17 mouse cellular contexts compared by ENCODE assay signal in genomic region chr9:123503171-123503834, GRCm38 (mm10). TPM values are rescaled to one million over a fixed set of nuclear protein-coding genes. Genes with fewer than 3 reads are reported as not detected.
DNase-seq lines count a peak whose midpoint lies in the region; ATAC-seq and TF ChIP-seq lines count a peak whose summit lies in the region.
"Had no signal": no experiment of that assay in that cellular context is flagged by ENCODE, and none has a peak within 500 bp of the region (broad histone marks: within the 10 kb centered on the region; RNA-seq: fewer than 3 reads in every experiment).

No protein-coding gene starts in this region.

- peaks cover 27% of the 10 kb centered on the region for H3K36me3 ChIP-seq in embryonic facial prominence, embryonic 13.5 days
- peaks cover 47% of the 10 kb centered on the region for H3K36me3 ChIP-seq in embryonic facial prominence, embryonic 10.5 days (replicated peaks)
- no peaks in the 10 kb centered on the region for H3K36me3 ChIP-seq in neural tube, embryonic 15.5 days

- intact Hi-C loops in left cerebral cortex, adult 2 months (cut with DNase I) = loop anchor here (2.0 to 5.0 kb wide), 4 partner anchors 25 to 286 kb away; partner anchors contain the start of genes Cdcp1 and Limd1
- intact Hi-C loops in left cerebral cortex, postnatal 4 days (cut with DNase I) = no loop called here

- no peak for ATAC-seq in embryonic facial prominence, embryonic 13.5 days (ENCODE audit: insufficient number of reproducible peaks, insufficient read depth, low FRiP score, low TSS enrichment, low read depth)
- ATAC-seq in neural tube, embryonic 15.5 days (ENCODE audit: low FRiP score) = no peak

- 0 out of 2 replicates have a peak overlapping the region, but pooled peaks have one; percentile 23 for H3K9ac ChIP-seq in embryonic facial prominence, embryonic 13.5 days
- H3K9ac ChIP-seq in neural tube, embryonic 15.5 days (replicated peaks) = no peak overlapping the region
- H3K9ac ChIP-seq: heart, embryonic 15.5 days; limb, embryonic 12.5 days; lung, embryonic 14.5 days; neural tube, embryonic 12.5 days had no signal

- H3K9me3 ChIP-seq in embryonic facial prominence, embryonic 13.5 days = no peaks in the 10 kb centered on the region
- no peaks in the 10 kb centered on the region for H3K9me3 ChIP-seq in embryonic facial prominence, embryonic 10.5 days
- no peaks in the 10 kb centered on the region for H3K9me3 ChIP-seq in neural tube, embryonic 15.5 days (replicated peaks)
- H3K9me3 ChIP-seq: heart, embryonic 15.5 days; limb, embryonic 12.5 days; neural tube, embryonic 12.5 days had no signal

- TF ChIP-seq CTCF in left cerebral cortex, adult 2 months (IDR thresholded peaks at IDR 0.05) = no peak

- no peak for DNase-seq in embryonic facial prominence, embryonic 10.5 days (ENCODE audit: low spot score)
- DNase-seq in left cerebral cortex, adult 2 months (ENCODE audit: extremely low spot score in 1 of 2, low spot score in 2 of 2) = peak in 1 of 2 experiments; percentile 46
- no peak for DNase-seq in left cerebral cortex, postnatal 4 days
- peak; percentile 71 for DNase-seq in frontal cortex, adult 2 months (ENCODE audit: extremely low spot score in 1 of 2, low spot score in 1 of 2)
- peak; percentile 64 to 77 for DNase-seq in right cerebral cortex, postnatal 10 days (ENCODE audit: low spot score in 2 of 2)
- DNase-seq in kidney, postnatal 10 days = no peak
- DNase-seq: cerebellum, postnatal 36 days; gastrocnemius, postnatal 25 days; kidney, postnatal 14 days; lung, embryonic 14.5 days had no signal

- no peak overlapping the region for H3K27ac ChIP-seq in embryonic facial prominence, embryonic 13.5 days
- no peak overlapping the region for H3K27ac ChIP-seq in embryonic facial prominence, embryonic 10.5 days (replicated peaks)
- peak overlapping the region; percentile 74 for H3K27ac ChIP-seq in left cerebral cortex, adult 2 months
- no peak overlapping the region for H3K27ac ChIP-seq in neural tube, embryonic 15.5 days (replicated peaks)
- H3K27ac ChIP-seq: heart, embryonic 15.5 days; limb, embryonic 12.5 days; neural tube, embryonic 12.5 days had no signal

- no peaks in the 10 kb centered on the region for H3K27me3 ChIP-seq in embryonic facial prominence, embryonic 13.5 days
- no peaks in the 10 kb centered on the region for H3K27me3 ChIP-seq in embryonic facial prominence, embryonic 10.5 days (replicated peaks; ENCODE audit: low read depth, poor library complexity, severe bottlenecking)
- H3K27me3 ChIP-seq in neural tube, embryonic 15.5 days (replicated peaks) = no peaks in the 10 kb centered on the region
- H3K27me3 ChIP-seq: heart, embryonic 15.5 days; limb, embryonic 12.5 days; neural tube, embryonic 12.5 days had no signal

- no peaks in the 10 kb centered on the region for H3K4me1 ChIP-seq in embryonic facial prominence, embryonic 13.5 days
- H3K4me1 ChIP-seq in embryonic facial prominence, embryonic 10.5 days = no peaks in the 10 kb centered on the region
- H3K4me1 ChIP-seq in neural tube, embryonic 15.5 days = no peaks in the 10 kb centered on the region
- H3K4me1 ChIP-seq: limb, embryonic 12.5 days; neural tube, embryonic 12.5 days had no signal

- no peak overlapping the region for H3K4me2 ChIP-seq in embryonic facial prominence, embryonic 13.5 days
- H3K4me2 ChIP-seq in neural tube, embryonic 15.5 days = no peak overlapping the region
- H3K4me2 ChIP-seq: heart, embryonic 15.5 days; limb, embryonic 12.5 days; lung, embryonic 14.5 days; midbrain, embryonic 11.5 days; neural tube, embryonic 12.5 days had no signal

- H3K4me3 ChIP-seq in embryonic facial prominence, embryonic 13.5 days = no peak overlapping the region
- no peak overlapping the region for H3K4me3 ChIP-seq in embryonic facial prominence, embryonic 10.5 days
- H3K4me3 ChIP-seq in left cerebral cortex, adult 2 months = no peak overlapping the region
- H3K4me3 ChIP-seq in neural tube, embryonic 15.5 days (replicated peaks) = no peak overlapping the region
- H3K4me3 ChIP-seq: erythroblast, embryonic 14.5 days; heart, embryonic 15.5 days; limb, embryonic 12.5 days; neural tube, embryonic 12.5 days had no signal

- 85% methylated on average over 5 of the region's 5 CpGs for WGBS in embryonic facial prominence, embryonic 13.5 days
- 86% methylated on average over 5 of the region's 5 CpGs for WGBS in embryonic facial prominence, embryonic 10.5 days
- 75% methylated on average over 5 of the region's 5 CpGs for WGBS in neural tube, embryonic 15.5 days

RNA-seq across cellular contexts. Expression of gene Limd1, which starts 24.8 kb away (rescaled TPM):
- 47.0 and 50.2 TPM in 2 replicates for polyA plus RNA-seq in embryonic facial prominence, embryonic 13.5 days (2015; fragmentation: Nextera tagmentation; extraction: Ambion mirVana)
- polyA plus RNA-seq in embryonic facial prominence, embryonic 10.5 days (2016; fragmentation: Nextera tagmentation; extraction: Ambion mirVana) = 52.1 and 60.8 TPM in 2 replicates
- total RNA-seq in left cerebral cortex, adult 2 months (2021) = 1 to 10 TPM; 6.2 to 7.8 TPM
- 10 to 100 TPM in 1 of 2 experiments, 1 to 10 TPM in 1; 9.5 to 10.2 TPM for total RNA-seq in left cerebral cortex, postnatal 4 days (2021)
- 7.9 and 8.4 TPM in 2 replicates for polyA plus RNA-seq in frontal cortex, adult 2 months (2012; rRNA removed)
- 10.9 and 20.3 TPM in 2 replicates for polyA plus RNA-seq in neural tube, embryonic 15.5 days (2015; fragmentation: Nextera tagmentation; extraction: Ambion mirVana)

RNA-seq across cellular contexts. Expression of gene Sacm1l, which starts 26.3 kb away (rescaled TPM):
- 42.8 and 49.3 TPM in 2 replicates for polyA plus RNA-seq in embryonic facial prominence, embryonic 13.5 days (2015; fragmentation: Nextera tagmentation; extraction: Ambion mirVana)
- polyA plus RNA-seq in embryonic facial prominence, embryonic 10.5 days (2016; fragmentation: Nextera tagmentation; extraction: Ambion mirVana) = 44.0 and 44.4 TPM in 2 replicates
- 10 to 100 TPM; 62.2 to 62.3 TPM for total RNA-seq in left cerebral cortex, adult 2 months (2021)
- total RNA-seq in left cerebral cortex, postnatal 4 days (2021) = 10 to 100 TPM; 43.3 to 46.6 TPM
- 37.3 and 40.8 TPM in 2 replicates for polyA plus RNA-seq in frontal cortex, adult 2 months (2012; rRNA removed)
- polyA plus RNA-seq in neural tube, embryonic 15.5 days (2015; fragmentation: Nextera tagmentation; extraction: Ambion mirVana) = 57.4 and 59.3 TPM in 2 replicates

Comparison
In these comparisons a context has a peak if more than half of its experiments do, and no peak if none do; other contexts are left out.
1. DNase-seq: peak in frontal cortex, adult 2 months (2 of 2) and right cerebral cortex, postnatal 10 days (2 of 2); none in embryonic facial prominence, embryonic 10.5 days (single experiment), left cerebral cortex, postnatal 4 days (single experiment) and kidney, postnatal 10 days (single experiment).